Mouse (Mus musculus) bone marrow, adult 2 months (tissue): ENCODE measurements around the gene Ropn1.
A peak's percentile ranks its signal among the peaks of the same experiment; 100 is the strongest.

ENCODE experiments used
- CTCF ChIP-seq: fragments of 200-500 bp; IDR thresholded peaks from 2 replicates; pipeline ENCODE4 v1.5.1; 2011; ENCODE audit warnings: low read length, control low read depth; ENCODE audit not compliant: control insufficient read depth, insufficient read depth
- POLR2A ChIP-seq: fragments of 200-500 bp; IDR thresholded peaks from 2 replicates; pipeline ENCODE4 v1.6.1; 2011; ENCODE audit warnings: low read depth, mild to moderate bottlenecking, control low read depth, low read length, borderline replicate concordance; ENCODE audit not compliant: control insufficient read depth

GRCm38 (mm10) chr16:34700165-34700827 is 50.6 kb downstream of the Ropn1 start:
- TF ChIP-seq CTCF: peak; percentile 48
- no peak for TF ChIP-seq POLR2A
